Mouse (Mus musculus): ENCODE measurements at regions not wholly inside any gene's neighbourhood (a gene's known extent, or its start where the extent isn't known, plus 50 kb on each side); places are given as distances from the start of the nearest gene placed in this dataset.

- TF ChIP-seq POLR2A (IDR thresholded peaks at IDR 0.05; ENCODE audit: low read depth, low read length) (no peak), CTCF (IDR thresholded peaks at IDR 0.05; ENCODE audit: borderline replicate concordance, insufficient read depth, low read length) (no peak)
These were observed 132.0 kb upstream of the Lrig3 start for GRCm38 (mm10) chr10:125833989-125834388.

Data from embryonic fibroblast, embryonic 13.5 days (primary cell).